Mouse (Mus musculus) intestine, postnatal 0 days (tissue): ENCODE measurements at regions not wholly inside any gene's neighbourhood (a gene's known extent, or its start where the extent isn't known, plus 50 kb on each side); places are given as distances from the start of the nearest gene placed in this dataset.

Experiments
- ATAC-seq: fragments of 200-750 bp; cut with Nextera tagmentation; 2 replicates; pipeline ENCODE4 v1.8.0; 2017; ENCODE audit warnings: mild to moderate bottlenecking, moderate TSS enrichment, moderate library complexity
- H3K27ac ChIP-seq: fragments of 300-500 bp; sonication (generic); 2 replicates; pipeline ENCODE4 v1.5.1; 2014; ENCODE audit warnings: mild to moderate bottlenecking, low read depth, low read length, moderate library complexity
- H3K27me3 ChIP-seq: fragments of 300-500 bp; sonication (generic); replicated peaks from 2 replicates; pipeline ENCODE4 v1.6.1; 2014; ENCODE audit warnings: low read length, mixed read lengths; ENCODE audit not compliant: control insufficient read depth, insufficient read depth
- H3K36me3 ChIP-seq: fragments of 300-500 bp; sonication (generic); 2 replicates; pipeline ENCODE4 v1.6.1; 2014; ENCODE audit warnings: mild to moderate bottlenecking, moderate library complexity; ENCODE audit not compliant: control insufficient read depth, insufficient read depth
- H3K4me1 ChIP-seq: fragments of 300-500 bp; sonication (generic); replicated peaks from 2 replicates; pipeline ENCODE4 v1.6.1; 2014; ENCODE audit warnings: antibody characterized with exemption, low read length, mixed read lengths; ENCODE audit not compliant: control insufficient read depth, insufficient read depth
- H3K4me2 ChIP-seq: fragments of 300-500 bp; sonication (generic); replicated peaks from 2 replicates; pipeline ENCODE4 v1.6.1; 2014; ENCODE audit warnings: low read depth, mild to moderate bottlenecking, moderate library complexity
- H3K4me3 ChIP-seq: fragments of 300-500 bp; sonication (generic); 2 replicates; pipeline ENCODE4 v1.5.1; 2014; ENCODE audit warnings: low read depth, low read length
- H3K9ac ChIP-seq: fragments of 300-500 bp; sonication (generic); 2 replicates; pipeline ENCODE4 v1.6.1; 2014; ENCODE audit warnings: mild to moderate bottlenecking, low read depth, low read length
- H3K9me3 ChIP-seq: fragments of 300-500 bp; sonication (generic); 2 replicates; pipeline ENCODE4 v1.6.1; 2016; ENCODE audit warnings: mixed run types; ENCODE audit not compliant: control insufficient read depth
- CTCF ChIP-seq: sonication (generic); IDR thresholded peaks from 2 replicates; pipeline ENCODE4 v1.5.1; 2016; ENCODE audit warnings: low read depth, mild to moderate bottlenecking, control low read depth, antibody characterized with exemption, moderate library complexity
- WGBS: fragments of 180-500 bp; shearing (Covaris S2); extraction: QIAGEN DNeasy Blood & Tissue Kit; methylation state at CpG from one replicate; pipeline ENCODE4 v1.1.7; 2014; 5-methylcytosine and 5-hydroxymethylcytosine counted together

DNA sequence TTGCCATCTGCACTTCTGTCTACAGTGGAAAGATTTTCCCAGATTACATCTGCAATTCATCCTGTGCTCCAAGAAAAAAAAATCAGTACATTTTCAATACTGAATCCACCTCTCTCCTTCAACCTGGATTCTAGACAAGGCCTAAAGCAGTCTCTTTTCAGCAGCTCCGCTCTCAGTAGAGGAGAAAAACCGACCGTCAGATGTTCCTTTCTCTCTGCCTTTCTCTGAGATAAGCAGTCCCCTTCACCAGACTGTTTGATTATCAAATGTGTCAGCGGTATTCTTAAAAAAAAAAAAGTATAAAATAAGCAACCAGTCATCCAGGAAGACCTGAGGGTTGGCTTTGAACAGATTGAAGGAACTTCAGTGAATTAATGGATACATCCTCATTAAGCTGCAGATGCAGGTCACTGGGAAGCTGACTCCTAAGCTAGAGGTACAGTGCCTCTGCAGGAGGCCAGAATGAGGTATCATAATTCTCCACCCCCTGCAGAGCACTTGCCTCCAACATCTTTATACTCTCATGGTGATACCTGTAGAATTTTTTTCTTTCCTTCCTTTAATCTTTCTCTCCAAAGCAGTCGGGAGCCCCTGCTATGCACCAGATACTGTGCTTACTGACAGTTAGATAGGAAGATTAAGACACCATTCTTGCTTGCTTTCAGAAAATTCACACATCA is 98.7 kb upstream of the Wls start:
- Histone ChIP-seq H3K27ac (no peak overlapping the region), H3K9me3 (no peaks in the 10 kb centered on the region), H3K4me3 (no peak overlapping the region), H3K27me3 (no peaks in the 10 kb centered on the region), H3K36me3 (no peaks in the 10 kb centered on the region), H3K4me2 (no peak overlapping the region), H3K4me1 (no peaks in the 10 kb centered on the region), H3K9ac (no peak overlapping the region)
- 64% methylated on average over 5 of the region's 5 CpGs for WGBS
- no peak for ATAC-seq
- TF ChIP-seq CTCF: no peak

DNA sequence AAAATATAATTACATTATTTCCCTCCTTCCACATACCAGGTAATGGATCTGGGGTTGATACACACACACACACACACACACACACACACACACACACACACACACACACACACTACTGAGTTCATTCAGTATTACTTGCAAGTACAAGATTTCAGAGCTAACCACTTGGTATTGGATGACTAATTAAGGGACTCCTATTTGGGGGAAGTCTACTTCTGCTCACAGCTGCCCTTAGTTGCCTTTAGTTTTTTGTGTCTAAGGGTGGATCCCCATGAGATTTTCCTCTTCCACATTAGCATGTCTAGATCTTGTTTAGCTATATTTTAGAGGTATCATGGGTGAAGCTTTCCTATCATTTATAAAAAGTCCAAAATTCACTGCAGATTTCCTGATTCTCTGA is 97.7 kb upstream of the Wls start:
- H3K4me3 ChIP-seq: no peak overlapping the region
- H3K9ac ChIP-seq: no peak overlapping the region
- no peak overlapping the region for H3K27ac ChIP-seq
- no peaks in the 10 kb centered on the region for H3K27me3 ChIP-seq
- H3K4me1 ChIP-seq: no peaks in the 10 kb centered on the region
- H3K36me3 ChIP-seq: no peaks in the 10 kb centered on the region
- H3K9me3 ChIP-seq: no peaks in the 10 kb centered on the region
- ATAC-seq: no peak
- no peak overlapping the region for H3K4me2 ChIP-seq
- TF ChIP-seq CTCF: no peak

DNA sequence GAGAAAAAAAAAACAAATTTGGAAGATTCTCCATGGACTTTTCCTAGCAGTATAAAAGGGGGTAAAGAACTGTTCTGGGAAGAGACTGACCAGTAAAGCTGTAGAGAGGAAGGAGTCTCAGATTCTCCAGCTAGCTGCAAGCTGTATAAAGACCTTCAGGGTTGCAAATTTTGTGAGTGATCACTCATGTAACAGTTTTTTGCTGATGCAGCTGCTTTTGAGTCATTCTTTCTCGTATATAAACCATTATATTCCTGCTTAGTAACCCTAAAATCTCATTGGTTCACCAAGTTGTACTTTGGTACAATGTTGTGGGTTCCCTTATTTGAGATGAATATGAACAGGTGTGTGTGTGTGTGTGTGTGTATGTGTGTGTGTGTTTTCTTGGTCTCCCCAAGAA is 79.7 kb upstream of the Wls start:
- H3K4me2 ChIP-seq: no peak overlapping the region
- 61% methylated on average over 1 of the region's 1 CpGs for WGBS
- no peak for TF ChIP-seq CTCF

DNA sequence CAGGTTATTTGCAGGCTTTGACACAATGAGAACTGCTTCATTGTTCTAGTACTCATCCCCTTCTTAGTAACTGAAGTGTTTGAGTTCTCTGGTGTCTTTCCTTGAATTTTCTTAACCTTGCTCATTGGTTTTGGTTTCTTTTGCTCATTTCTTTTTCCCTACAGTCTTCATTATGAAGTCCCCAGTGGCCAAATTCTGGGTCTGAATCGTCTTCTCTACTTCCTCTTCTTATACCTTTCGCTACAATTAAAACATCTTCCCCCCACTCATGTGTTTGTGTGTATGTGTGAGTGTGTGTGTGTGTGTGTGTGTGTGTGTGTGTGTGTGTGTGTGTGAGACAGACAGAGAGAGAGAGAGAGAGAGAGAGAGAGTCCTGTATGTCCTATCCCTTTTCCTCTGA is 79.2 kb upstream of the Wls start:
- Histone ChIP-seq H3K9ac (no peak overlapping the region), H3K4me2 (no peak overlapping the region), H3K27ac (no peak overlapping the region), H3K27me3 (no peaks in the 10 kb centered on the region), H3K9me3 (no peaks in the 10 kb centered on the region), H3K36me3 (no peaks in the 10 kb centered on the region), H3K4me3 (no peak overlapping the region), H3K4me1 (no peaks in the 10 kb centered on the region)
- ATAC-seq: no peak
- no peak for TF ChIP-seq CTCF
- WGBS: 93% methylated on average over 2 of the region's 2 CpGs

More for the DNA sequence above, 79.7 kb upstream of the Wls start:
- no peak for ATAC-seq
- Histone ChIP-seq H3K4me1 (no peaks in the 10 kb centered on the region), H3K36me3 (no peaks in the 10 kb centered on the region), H3K9me3 (no peaks in the 10 kb centered on the region), H3K4me3 (no peak overlapping the region), H3K27ac (no peak overlapping the region), H3K9ac (no peak overlapping the region), H3K27me3 (no peaks in the 10 kb centered on the region)

DNA sequence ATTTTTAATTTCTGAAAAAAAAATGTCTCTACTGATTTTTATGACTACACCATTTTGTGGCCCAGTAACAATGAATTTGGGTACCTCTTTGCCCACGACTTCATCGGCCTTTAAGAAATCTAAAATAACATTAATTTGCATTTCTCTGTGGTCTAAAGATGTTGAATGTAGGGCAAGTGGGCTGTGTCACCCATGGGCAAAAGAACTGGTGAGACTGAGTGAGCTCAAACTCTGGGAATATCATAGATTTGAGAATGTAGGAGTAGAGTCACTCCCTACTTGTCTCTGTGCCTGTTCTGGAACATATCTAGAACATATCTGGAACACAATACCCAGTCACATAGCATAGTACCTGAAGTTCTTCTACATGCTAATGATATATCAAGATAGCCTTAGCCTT is 78.5 kb upstream of the Wls start:
- 85% methylated on average over 2 of the region's 2 CpGs for WGBS
- no peak overlapping the region for H3K27ac ChIP-seq
- TF ChIP-seq CTCF: no peak
- H3K9me3 ChIP-seq: no peaks in the 10 kb centered on the region
- no peaks in the 10 kb centered on the region for H3K4me1 ChIP-seq
- H3K4me3 ChIP-seq: no peak overlapping the region
- no peak overlapping the region for H3K4me2 ChIP-seq
- no peak for ATAC-seq
- H3K9ac ChIP-seq: no peak overlapping the region
- H3K36me3 ChIP-seq: no peaks in the 10 kb centered on the region
- no peaks in the 10 kb centered on the region for H3K27me3 ChIP-seq

DNA sequence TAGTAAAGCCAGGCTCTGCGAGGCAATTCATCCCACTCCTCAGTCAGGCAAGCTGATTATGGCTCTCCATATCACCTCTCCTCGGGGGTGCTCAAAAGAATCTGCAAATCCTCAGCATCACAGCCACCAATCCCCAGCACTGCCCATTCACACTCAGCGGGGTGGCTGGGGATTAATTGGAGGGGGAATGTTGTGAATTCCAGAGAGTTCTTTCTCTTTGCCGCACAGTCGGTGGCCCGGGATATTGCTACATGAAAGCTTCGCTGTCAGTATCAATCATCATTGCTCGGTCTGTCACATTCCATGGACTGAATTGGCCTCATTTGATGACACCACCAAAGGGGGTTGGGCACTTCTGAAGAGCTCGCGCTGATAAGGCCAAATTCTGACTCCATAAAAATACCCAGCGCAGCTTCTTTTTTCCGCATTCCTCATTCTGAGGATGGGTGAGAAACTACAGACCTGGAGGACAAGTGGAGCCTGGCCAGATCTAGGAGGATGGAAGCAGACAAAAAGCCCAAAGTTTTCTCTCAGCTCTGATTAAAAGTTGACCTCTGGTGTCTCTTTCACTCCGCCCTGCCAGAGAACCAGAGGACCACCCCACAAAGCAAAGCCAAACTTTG is 57.1 kb upstream of the Wls start:
- no peak overlapping the region for H3K4me2 ChIP-seq

More for the DNA sequence above, 57.1 kb upstream of the Wls start:
- no peak for TF ChIP-seq CTCF
- H3K36me3 ChIP-seq: no peaks in the 10 kb centered on the region
- ATAC-seq: no peak
- H3K27me3 ChIP-seq: no peaks in the 10 kb centered on the region
- H3K9me3 ChIP-seq: no peaks in the 10 kb centered on the region
- no peak overlapping the region for H3K9ac ChIP-seq
- 8% methylated on average over 13 of the region's 13 CpGs for WGBS
- H3K4me1 ChIP-seq: no peaks in the 10 kb centered on the region
- no peak overlapping the region for H3K4me3 ChIP-seq
- H3K27ac ChIP-seq: no peak overlapping the region
